Mouse (Mus musculus) kidney, adult 2 months (tissue): ENCODE data around the gene Hoxd8. TPM values are rescaled to one million over a fixed set of nuclear protein-coding genes. Genes with fewer than 3 reads are reported as not detected.
A peak's percentile ranks its signal among the peaks of the same experiment; 100 is the strongest.

ENCODE experiments used
- DNase-seq: peaks from one replicate; pipeline ENCODE4 v3.0.0; 2021
- H3K27ac ChIP-seq: fragments of 200-500 bp; 2 replicates; pipeline ENCODE4 v1.5.1; 2012; ENCODE audit warnings: low read depth, low read length, control low read depth, inconsistent platforms; ENCODE audit not compliant: insufficient read depth
- H3K27me3 ChIP-seq: fragments of 200-500 bp; replicated peaks from 2 replicates; pipeline ENCODE4 v1.6.1; 2012; ENCODE audit warnings: mild to moderate bottlenecking, moderate library complexity, low read length, inconsistent platforms; ENCODE audit not compliant: control insufficient read depth, insufficient read depth
- H3K36me3 ChIP-seq: fragments of 200-500 bp; 2 replicates; pipeline ENCODE4 v1.6.1; 2012; ENCODE audit warnings: mild to moderate bottlenecking, moderate library complexity, low read length, inconsistent platforms; ENCODE audit not compliant: control insufficient read depth, insufficient read depth
- H3K4me1 ChIP-seq: fragments of 200-500 bp; 2 replicates; pipeline ENCODE4 v1.6.1; 2011; ENCODE audit warnings: low read length; ENCODE audit not compliant: control insufficient read depth, insufficient read depth
- H3K4me3 ChIP-seq: fragments of 200-500 bp; 2 replicates; pipeline ENCODE4 v1.5.1; 2011; ENCODE audit warnings: mild to moderate bottlenecking, low read depth, low read length, control low read depth; ENCODE audit not compliant: insufficient read depth
- CTCF ChIP-seq: fragments of 200-500 bp; conservative IDR thresholded peaks from 2 replicates; pipeline ENCODE4 v1.5.1; 2011; ENCODE audit warnings: low read depth, mild to moderate bottlenecking, control low read depth, low read length, moderate library complexity, mixed read lengths; ENCODE audit not compliant: insufficient read depth, insufficient read length
- POLR2A ChIP-seq: fragments of 200-500 bp; IDR thresholded peaks from one replicate; pipeline ENCODE4 v1.6.1; 2011; ENCODE audit warnings: low read depth, low read length, control low read depth
- WGBS: fragments of 180-500 bp; shearing (Covaris S2); methylation state at CpG from one replicate; pipeline ENCODE4 v1.1.7; 2018; 5-methylcytosine and 5-hydroxymethylcytosine counted together
- polyA plus RNA-seq: library from polyadenylated mRNA; depleted of rRNA; stranded (reverse); fragments of >200 nt; gene quantifications from 2 replicates; pipeline ENCODE4 v1.2.3, GENCODE M21; 2012

Gene Hoxd8
- polyA plus RNA-seq, 1 experiment, result 45.8 TPM

- Histone ChIP-seq H3K4me3 (peak within 1 kb of the TSS; percentile 40), H3K36me3 (no peaks in the 10 kb centered on the region), H3K4me1 (peaks cover 16% of the 10 kb centered on the region; the same call in 1 of the 2 replicates), H3K27ac (no peak within 1 kb of the TSS), H3K27me3 (no peaks in the 10 kb centered on the region)
- no peak for TF ChIP-seq POLR2A
- TF ChIP-seq CTCF, result no peak
- WGBS, result 41% methylated on average over 5 of the region's 5 CpGs
- DNase-seq, result peak; percentile 93
Observed at GRCm38 (mm10) chr2:74726551-74726950, 22.1 kb downstream of the Hoxd8 start, which contains the start of gene Gm28230. Gene Gm28230 (plus strand): TSS chr2:74726728.

GRCm38 (mm10) chr2:74726973-74727639 is 22.7 kb downstream of the Hoxd8 start:
- no peaks in the 10 kb centered on the region for H3K36me3 ChIP-seq
- no peak overlapping the region for H3K27ac ChIP-seq
- H3K4me3 ChIP-seq, result peak overlapping the region; percentile 40
- H3K4me1 ChIP-seq, result peaks cover 14% of the 10 kb centered on the region; the same call in 1 of the 2 replicates
- WGBS, result 46% methylated on average over 43 of the region's 43 CpGs
- no peaks in the 10 kb centered on the region for H3K27me3 ChIP-seq
- TF ChIP-seq POLR2A (no peak), CTCF (no peak)
- no peak for DNase-seq

- no peak for DNase-seq
- H3K4me3 ChIP-seq, result peak overlapping the region; percentile 40
- no peaks in the 10 kb centered on the region for H3K36me3 ChIP-seq
- TF ChIP-seq POLR2A, result no peak
- TF ChIP-seq CTCF, result no peak
- whole genome bisulfite sequencing, result 39% methylated on average over 24 of the region's 25 CpGs
- no peak overlapping the region for H3K27ac ChIP-seq
- peaks cover 13% of the 10 kb centered on the region; the same call in 1 of the 2 replicates for H3K4me1 ChIP-seq
- H3K27me3 ChIP-seq, result no peaks in the 10 kb centered on the region
Observed at GRCm38 (mm10) chr2:74727640-74728302, 23.4 kb downstream of the Hoxd8 start.

GRCm38 (mm10) chr2:74728303-74728680 is 23.9 kb downstream of the Hoxd8 start:
- DNase-seq, result no peak
- TF ChIP-seq CTCF (no peak), POLR2A (no peak)
- no peaks in the 10 kb centered on the region for H3K27me3 ChIP-seq
- 0 out of 2 replicates have a peak overlapping the region, but pooled peaks have one; percentile 40 for H3K4me3 ChIP-seq
- 70% methylated on average over 13 of the region's 13 CpGs for WGBS
- H3K36me3 ChIP-seq, result no peaks in the 10 kb centered on the region
- no peak overlapping the region for H3K27ac ChIP-seq
- peaks cover 13% of the 10 kb centered on the region; the same call in 1 of the 2 replicates for H3K4me1 ChIP-seq

GRCm38 (mm10) chr2:74730331-74730730 is 25.9 kb downstream of the Hoxd8 start:
- Histone ChIP-seq H3K27ac (no peak overlapping the region), H3K4me3 (no peak overlapping the region), H3K27me3 (no peaks in the 10 kb centered on the region), H3K4me1 (peaks cover 5% of the 10 kb centered on the region; the same call in 1 of the 2 replicates), H3K36me3 (no peaks in the 10 kb centered on the region)
- no peak for TF ChIP-seq CTCF
- no peak for TF ChIP-seq POLR2A
- DNase-seq, result no peak
- WGBS, result 57% methylated on average over 8 of the region's 8 CpGs

GRCm38 (mm10) chr2:74731055-74731454 is 26.6 kb downstream of the Hoxd8 start:
- 0 out of 2 replicates have a peak, but pooled peaks cover 2% of the 10 kb centered on the region for H3K4me1 ChIP-seq
- TF ChIP-seq POLR2A, result no peak
- TF ChIP-seq CTCF, result no peak
- H3K4me3 ChIP-seq, result no peak overlapping the region
- no peaks in the 10 kb centered on the region for H3K36me3 ChIP-seq
- no peak overlapping the region for H3K27ac ChIP-seq
- no peaks in the 10 kb centered on the region for H3K27me3 ChIP-seq
- no peak for DNase-seq
